Mouse (Mus musculus) small intestine, adult 2 months (tissue): ENCODE results near the gene Eif4a2. TPM values are rescaled to one million over a fixed set of nuclear protein-coding genes. Genes with fewer than 3 reads are reported as not detected.

Source experiments
- H3K27ac ChIP-seq: fragments of 200-500 bp; 2 replicates; pipeline ENCODE4 v1.5.1; 2012; ENCODE audit warnings: low read depth, low read length, control low read depth, inconsistent platforms; ENCODE audit not compliant: insufficient read depth
- H3K27me3 ChIP-seq: fragments of 200-500 bp; 2 replicates; pipeline ENCODE4 v1.6.1; 2012; ENCODE audit warnings: mild to moderate bottlenecking, moderate library complexity, low read length, inconsistent platforms; ENCODE audit not compliant: control insufficient read depth, insufficient read depth
- H3K36me3 ChIP-seq: fragments of 200-500 bp; 2 replicates; pipeline ENCODE4 v1.6.1; 2012; ENCODE audit warnings: mild to moderate bottlenecking, low read length, control low read depth, inconsistent platforms; ENCODE audit not compliant: control insufficient read depth, insufficient read depth
- H3K4me1 ChIP-seq: fragments of 200-500 bp; 2 replicates; pipeline ENCODE4 v1.6.1; 2012; ENCODE audit warnings: low read length, inconsistent platforms, mixed read lengths; ENCODE audit not compliant: control insufficient read depth, insufficient read depth, insufficient read length
- H3K4me3 ChIP-seq: fragments of 200-500 bp; 2 replicates; pipeline ENCODE4 v1.5.1; 2012; ENCODE audit warnings: low read depth, mild to moderate bottlenecking, control low read depth, inconsistent platforms, low read length, moderate library complexity
- CTCF ChIP-seq: fragments of 200-500 bp; IDR thresholded peaks from 2 replicates; pipeline ENCODE4 v1.5.1; 2012; ENCODE audit warnings: low read depth, mild to moderate bottlenecking, control low read depth, inconsistent platforms, low read length, moderate library complexity, mixed read lengths; ENCODE audit not compliant: insufficient replicate concordance, insufficient read length; ENCODE audit errors: extremely low read depth
- POLR2A ChIP-seq: fragments of 200-500 bp; IDR thresholded peaks from 2 replicates; pipeline ENCODE4 v1.6.1; 2012; ENCODE audit warnings: low read depth, mild to moderate bottlenecking, control low read depth, inconsistent platforms, low read length, moderate library complexity
- WGBS: fragments of 180-500 bp; shearing (Covaris S2); methylation state at CpG from one replicate; pipeline ENCODE4 v1.1.7; 2018; 5-methylcytosine and 5-hydroxymethylcytosine counted together
- polyA plus RNA-seq: library from polyadenylated mRNA; depleted of rRNA; stranded (reverse); fragments of >200 nt; gene quantifications from 2 replicates; pipeline ENCODE4 v1.2.3, GENCODE M21; 2012

Eif4a2 gene
- polyA plus RNA-seq, 1 experiment, result 17.2 TPM

DNA sequence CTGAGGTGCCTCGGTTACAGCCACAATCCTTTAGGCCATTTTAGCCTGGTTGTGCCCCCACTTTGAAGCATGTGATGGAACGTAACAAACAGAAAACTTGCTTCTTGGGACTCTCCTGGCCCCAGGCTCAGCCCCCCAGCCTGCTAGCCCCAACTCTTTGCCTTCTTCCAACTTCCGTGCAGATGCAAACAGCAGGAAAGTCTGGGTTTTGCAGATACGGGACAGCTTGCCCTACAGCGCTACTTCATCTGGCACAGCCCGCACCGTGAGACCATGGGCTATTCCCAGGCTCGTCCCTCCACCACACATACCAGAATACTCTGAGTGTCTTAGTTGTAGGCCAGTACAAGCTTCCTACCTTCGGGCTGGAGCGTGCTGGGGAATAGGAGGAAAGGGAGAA is 6.6 kb upstream of the Eif4a2 start:
- WGBS, result 48% methylated on average over 10 of the region's 10 CpGs
- Histone ChIP-seq H3K27me3 (no peaks in the 10 kb centered on the region), H3K4me1 (no peaks in the 10 kb centered on the region), H3K27ac (no peak overlapping the region), H3K4me3 (no peak overlapping the region), H3K36me3 (no peaks in the 10 kb centered on the region)
- TF ChIP-seq CTCF (no peak), POLR2A (no peak)

DNA sequence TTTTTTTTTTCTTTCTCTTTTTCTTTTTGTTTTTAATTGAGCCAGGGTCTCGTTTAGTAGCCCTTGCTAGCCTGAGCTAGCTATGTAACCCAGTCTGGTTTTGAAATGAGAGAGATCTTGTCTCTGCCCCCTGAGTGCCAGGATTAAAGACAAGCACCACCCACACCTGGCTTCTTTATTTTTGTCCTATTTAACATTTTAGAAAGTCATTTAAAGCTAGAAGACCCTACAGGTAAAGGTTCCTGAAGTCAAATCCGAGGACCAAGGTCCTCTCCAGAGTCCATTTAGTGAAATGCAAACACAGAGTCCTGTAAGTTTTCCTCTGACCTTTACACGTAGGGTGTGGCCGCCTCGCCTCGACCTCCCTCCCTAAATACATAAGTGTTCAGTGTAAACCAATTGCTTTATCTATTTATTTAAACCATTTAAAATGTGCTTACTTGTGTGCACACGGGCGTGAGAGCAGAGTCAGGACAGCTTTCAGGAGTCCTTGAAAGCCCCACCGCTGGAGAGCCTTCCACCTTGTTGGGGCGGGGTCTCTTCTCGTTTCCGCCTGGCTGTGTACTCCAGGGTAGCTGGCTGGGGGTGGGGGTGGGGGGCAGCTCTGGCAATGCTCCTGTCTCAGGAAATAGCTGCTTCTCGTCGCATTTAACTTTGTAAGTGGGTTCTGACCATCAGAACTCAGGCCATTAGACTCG is 4.8 kb upstream of the Eif4a2 start:
- Histone ChIP-seq H3K4me1 (no peaks in the 10 kb centered on the region), H3K27me3 (no peaks in the 10 kb centered on the region), H3K36me3 (no peaks in the 10 kb centered on the region), H3K4me3 (peak overlapping the region; percentile 58), H3K27ac (peak overlapping the region; percentile 56)
- no peak for TF ChIP-seq CTCF
- TF ChIP-seq POLR2A, result no peak
- 6% methylated on average over 15 of the region's 15 CpGs for WGBS

DNA sequence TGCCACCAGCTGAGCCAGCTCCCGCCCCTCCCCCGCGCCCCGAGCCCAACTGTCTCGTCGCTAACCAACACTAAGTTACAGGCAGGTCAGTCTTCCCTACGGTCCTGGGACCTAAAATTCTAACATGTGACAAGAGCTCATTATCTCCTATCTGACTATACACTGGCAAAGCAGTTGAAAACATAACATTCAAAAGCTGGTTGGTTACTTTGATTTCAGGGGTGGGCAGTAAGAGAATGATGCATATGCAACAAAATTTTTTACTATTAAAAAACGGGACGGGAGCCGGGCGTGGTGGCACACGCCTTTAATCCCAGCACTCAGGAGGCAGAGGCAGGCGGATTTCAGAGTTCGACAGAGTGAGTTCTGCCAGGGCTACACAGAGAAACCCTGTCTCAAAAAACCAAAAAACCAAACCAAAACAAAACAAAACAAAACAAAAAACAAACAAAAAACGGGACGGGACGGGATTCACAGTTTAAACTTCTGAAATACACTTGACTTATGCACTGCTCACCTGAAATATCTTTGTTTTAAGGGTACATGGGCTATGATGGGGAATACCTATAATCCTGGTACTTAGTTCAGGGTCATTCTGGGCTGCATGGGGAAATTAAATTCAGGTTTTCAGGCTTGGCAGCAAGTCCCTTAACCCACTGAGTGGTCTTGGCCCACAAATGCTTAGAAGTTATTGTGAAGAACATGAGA is 4.1 kb upstream of the Eif4a2 start:
- Histone ChIP-seq H3K36me3 (no peaks in the 10 kb centered on the region), H3K4me1 (no peaks in the 10 kb centered on the region), H3K27me3 (no peaks in the 10 kb centered on the region), H3K4me3 (peak overlapping the region; percentile 58), H3K27ac (no peak overlapping the region)
- WGBS, result 24% methylated on average over 17 of the region's 17 CpGs
- no peak for TF ChIP-seq CTCF
- TF ChIP-seq POLR2A, result no peak

DNA sequence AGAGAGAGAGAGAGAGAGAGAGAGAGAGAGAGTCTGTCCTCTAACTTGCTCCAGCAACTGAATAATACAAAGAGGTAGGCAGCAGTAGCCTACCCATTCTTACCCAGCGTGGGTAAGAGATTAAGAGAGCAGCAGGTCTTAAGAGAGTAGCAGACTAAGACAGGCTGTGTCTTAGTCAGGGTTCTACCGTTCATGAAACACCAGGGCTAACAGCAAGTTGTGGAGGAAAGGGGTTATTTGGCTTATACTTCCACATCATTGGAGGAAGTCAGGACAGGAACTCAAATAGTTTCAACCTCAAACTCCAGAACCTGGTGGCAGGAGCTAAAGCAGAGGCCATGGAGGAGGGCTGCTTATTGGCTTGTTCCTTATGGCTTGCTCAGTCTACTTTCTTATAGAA is 3.4 kb upstream of the Eif4a2 start:
- Histone ChIP-seq H3K27me3 (no peaks in the 10 kb centered on the region), H3K4me3 (no peak overlapping the region), H3K27ac (no peak overlapping the region), H3K4me1 (no peaks in the 10 kb centered on the region), H3K36me3 (peaks cover 2% of the 10 kb centered on the region)
- WGBS, result 77% methylated on average over 2 of the region's 2 CpGs
- TF ChIP-seq CTCF (no peak), POLR2A (no peak)

DNA sequence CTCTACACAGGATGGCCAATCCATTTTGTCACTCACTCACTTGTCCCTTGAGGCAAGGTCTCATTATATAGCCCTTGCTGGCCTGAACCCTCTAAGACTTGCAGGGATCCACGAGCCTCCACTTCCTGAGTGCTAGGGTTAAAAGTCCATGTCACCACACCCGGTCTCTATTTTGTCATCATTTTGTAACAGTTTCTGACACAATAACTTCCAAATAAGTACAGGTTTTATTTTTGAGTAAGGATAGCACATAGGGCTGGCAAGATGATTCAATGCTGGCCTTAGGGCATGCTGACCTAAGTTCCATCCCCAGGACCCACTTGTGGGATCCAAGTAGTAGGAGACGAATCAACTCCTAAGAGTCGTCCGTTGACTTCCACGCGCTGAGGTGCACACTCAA is 1.1 kb upstream of the Eif4a2 start:
- peak overlapping the region; percentile 48 for H3K27ac ChIP-seq
- H3K4me1 ChIP-seq, result no peaks in the 10 kb centered on the region
- no peak overlapping the region for H3K4me3 ChIP-seq
- peaks cover 20% of the 10 kb centered on the region for H3K36me3 ChIP-seq
- no peak; the same call in 1 of the 2 replicates for TF ChIP-seq POLR2A
- TF ChIP-seq CTCF, result no peak
- H3K27me3 ChIP-seq, result no peaks in the 10 kb centered on the region
- 33% methylated on average over 7 of the region's 7 CpGs for WGBS

DNA sequence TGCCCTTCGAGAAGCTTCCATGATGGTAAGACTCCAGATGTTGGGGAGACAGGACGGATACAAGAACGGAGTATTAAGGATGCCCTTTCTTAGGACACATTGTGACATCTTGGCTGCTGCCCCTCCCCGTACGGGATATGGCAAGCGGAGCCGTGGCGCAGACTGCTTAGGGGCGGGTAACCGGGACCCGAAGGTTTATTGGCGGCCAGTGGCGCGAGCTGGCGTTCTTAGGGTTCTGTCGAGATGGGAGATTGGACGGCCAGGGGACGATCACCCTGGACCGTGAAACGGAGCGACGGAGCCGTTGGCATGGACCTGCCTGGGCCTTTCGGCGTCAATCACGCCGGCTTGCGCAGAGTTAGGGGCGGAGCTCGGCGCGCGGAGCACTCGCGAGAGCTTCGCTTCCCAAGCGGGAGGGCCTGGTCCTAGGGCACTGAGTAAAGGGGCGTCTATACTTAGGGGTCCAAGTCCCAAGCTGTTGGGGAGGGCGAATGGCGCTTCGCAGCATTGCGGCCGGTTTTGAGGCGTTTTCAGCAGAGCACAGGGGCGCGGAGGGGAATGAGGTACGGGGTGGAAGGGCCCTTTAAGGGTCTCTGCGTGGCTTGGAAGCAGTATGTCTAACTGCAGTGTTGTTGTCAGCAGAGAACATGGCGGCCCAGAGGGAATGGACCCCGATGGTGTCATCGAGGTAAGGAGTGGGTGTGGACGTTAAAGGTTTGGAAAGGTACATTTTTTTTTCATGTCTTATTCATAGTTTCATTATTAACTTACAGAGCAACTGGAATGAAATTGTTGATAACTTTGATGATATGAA is 909 bp downstream of the Eif4a2 start:
- no peak; the same call in none of the 2 replicates for TF ChIP-seq POLR2A
- TF ChIP-seq CTCF, result no peak
- WGBS, result under 1% methylated on average over 52 of the region's 52 CpGs

DNA sequence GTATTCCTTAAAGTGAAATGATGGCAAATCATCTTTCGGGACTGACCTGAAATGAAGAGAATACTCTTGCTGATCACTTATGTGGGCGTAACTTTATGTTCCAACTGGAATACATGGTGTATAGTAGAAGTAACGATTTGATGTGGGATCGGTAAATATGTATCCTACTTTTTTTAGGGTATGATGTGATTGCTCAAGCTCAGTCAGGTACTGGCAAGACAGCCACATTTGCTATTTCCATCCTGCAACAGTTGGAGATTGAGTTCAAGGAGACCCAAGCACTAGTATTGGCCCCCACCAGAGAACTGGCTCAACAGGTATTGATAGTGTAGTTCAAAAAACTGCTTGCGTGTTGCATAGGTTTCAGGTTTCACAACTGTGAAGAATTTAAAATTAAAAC is 1.7 kb downstream of the Eif4a2 start:
- H3K4me3 ChIP-seq, result peak overlapping the region; percentile 80; the same call in 1 of the 2 replicates
- 2% methylated on average over 5 of the region's 5 CpGs for WGBS
- no peaks in the 10 kb centered on the region; the same call in 1 of the 2 replicates for H3K4me1 ChIP-seq
- H3K27ac ChIP-seq, result no peak overlapping the region
- no peaks in the 10 kb centered on the region for H3K27me3 ChIP-seq
- peaks cover 42% of the 10 kb centered on the region for H3K36me3 ChIP-seq
- no peak for TF ChIP-seq POLR2A
- no peak for TF ChIP-seq CTCF

More for the DNA sequence above, 909 bp downstream of the Eif4a2 start:
- no peaks in the 10 kb centered on the region for H3K27me3 ChIP-seq
- H3K4me1 ChIP-seq, result no peaks in the 10 kb centered on the region; the same call in 1 of the 2 replicates
- peak overlapping the region; percentile 80 for H3K4me3 ChIP-seq
- peaks cover 40% of the 10 kb centered on the region for H3K36me3 ChIP-seq
- H3K27ac ChIP-seq, result peak overlapping the region; percentile 97
